Mouse (Mus musculus) MEL (cell line): ENCODE results near the gene Pdcd4. TPM values are rescaled to one million over a fixed set of nuclear protein-coding genes. Genes with fewer than 3 reads are reported as not detected.

Experiments used
- DNase-seq: peaks from one replicate; pipeline ENCODE4 v3.0.0; 2011; ENCODE audit warnings: low read depth, low spot score
- H3K27ac ChIP-seq: 2 replicates; pipeline ENCODE4 v1.5.1; 2012; ENCODE audit warnings: low read depth, mild to moderate bottlenecking, control low read depth, low read length, moderate library complexity; ENCODE audit not compliant: control insufficient read depth
- H3K27me3 ChIP-seq, 2 experiments: fragments of 150-350 bp in 1 of 2; sonication (generic) in 1 of 2; 2 replicates each; pipeline ENCODE4 v1.6.1; 2012; ENCODE audit warnings: low read length in 2 of 2, mild to moderate bottlenecking in 2 of 2, improper control_type of control experiment in 1 of 2, moderate library complexity in 1 of 2; ENCODE audit not compliant: insufficient read depth in 2 of 2, control insufficient read depth in 1 of 2
- H3K36me3 ChIP-seq, 2 experiments: 2 replicates each; pipeline ENCODE4 v1.6.1; 2012 to 2014; ENCODE audit warnings: low read length in 2 of 2, improper control_type of control experiment in 1 of 2, inconsistent platforms in 1 of 2, mild to moderate bottlenecking in 1 of 2; ENCODE audit not compliant: insufficient read depth in 2 of 2, control insufficient read depth in 1 of 2
- H3K4me1 ChIP-seq, 2 experiments: fragments of 150-350 bp in 1 of 2; sonication (generic) in 1 of 2; 2 replicates each; pipeline ENCODE4 v1.6.1; 2012; ENCODE audit warnings: low read length in 2 of 2, improper control_type of control experiment in 1 of 2, mild to moderate bottlenecking in 1 of 2; ENCODE audit not compliant: insufficient read depth in 2 of 2, control insufficient read depth in 1 of 2
- H3K4me3 ChIP-seq, 2 experiments: fragments of 150-350 bp in 1 of 2; sonication (generic) in 1 of 2; 2 replicates each; pipeline ENCODE4 v1.5.1; 2012; ENCODE audit warnings: low read depth in 2 of 2, low read length in 2 of 2, mild to moderate bottlenecking in 2 of 2, moderate library complexity in 2 of 2, control low read depth in 1 of 2, improper control_type of control experiment in 1 of 2; ENCODE audit not compliant: control insufficient read depth in 1 of 2, insufficient read depth in 1 of 2
- H3K79me2 ChIP-seq: 2 replicates; pipeline ENCODE4 v1.6.1; 2012; ENCODE audit warnings: mild to moderate bottlenecking, low read length, moderate library complexity; ENCODE audit not compliant: control insufficient read depth, poor library complexity, insufficient read depth
- H3K9ac ChIP-seq: 2 replicates; pipeline ENCODE4 v1.6.1; 2012; ENCODE audit warnings: low read depth, mild to moderate bottlenecking, control low read depth, low read length, moderate library complexity; ENCODE audit not compliant: control insufficient read depth, poor library complexity, severe bottlenecking
- H3K9me3 ChIP-seq: fragments of 150-350 bp; sonication (generic); replicated peaks from 2 replicates; pipeline ENCODE4 v1.6.1; 2012; ENCODE audit warnings: mild to moderate bottlenecking, low read length, improper control_type of control experiment, moderate library complexity; ENCODE audit not compliant: insufficient read depth
- BHLHE40 ChIP-seq: IDR thresholded peaks from 2 replicates; pipeline ENCODE4 v1.6.1; 2012; ENCODE audit warnings: low read depth, mild to moderate bottlenecking, inconsistent platforms, low read length, improper control_type of control experiment, borderline replicate concordance
- CHD1 ChIP-seq: IDR thresholded peaks from 2 replicates; pipeline ENCODE4 v1.6.1; 2012; ENCODE audit warnings: low read depth, mild to moderate bottlenecking, inconsistent platforms, low read length, improper control_type of control experiment
- CTCF ChIP-seq, 3 experiments: IDR thresholded peaks in 2 of 3; conservative IDR thresholded peaks in 1 of 3; 2 replicates each; pipeline ENCODE4 v1.5.1; 2011 to 2012; ENCODE audit warnings: low read length in 3 of 3, low read depth in 2 of 3, mild to moderate bottlenecking in 2 of 3, improper control_type of control experiment in 1 of 3, inconsistent platforms in 1 of 3, mixed read lengths in 1 of 3, moderate library complexity in 1 of 3; ENCODE audit not compliant: control insufficient read depth in 1 of 3, insufficient read depth in 1 of 3, poor library complexity in 1 of 3, severe bottlenecking in 1 of 3
- EP300 ChIP-seq, 2 experiments: IDR thresholded peaks; 2 replicates each; pipeline ENCODE4 v1.6.1; 2011; ENCODE audit warnings: improper control_type of control experiment in 2 of 2, low read length in 2 of 2, low read depth in 1 of 2, mild to moderate bottlenecking in 1 of 2
- ETS1 ChIP-seq: IDR thresholded peaks from 2 replicates; pipeline ENCODE4 v1.6.1; 2012; ENCODE audit warnings: low read depth, mild to moderate bottlenecking, inconsistent platforms, low read length, improper control_type of control experiment, moderate library complexity
- GABPA ChIP-seq: IDR thresholded peaks from 2 replicates; pipeline ENCODE4 v1.6.1; 2012; ENCODE audit warnings: low read depth, mild to moderate bottlenecking, inconsistent platforms, low read length, improper control_type of control experiment, moderate library complexity
- GATA1 ChIP-seq: IDR thresholded peaks from 2 replicates; pipeline ENCODE4 v1.6.1; 2011; ENCODE audit warnings: low read depth, low read length, improper control_type of control experiment
- JUND ChIP-seq: IDR thresholded peaks from 2 replicates; pipeline ENCODE4 v1.6.1; 2011; ENCODE audit warnings: low read depth, mild to moderate bottlenecking, improper control_type of control experiment, low read length
- MAFK ChIP-seq: IDR thresholded peaks from 2 replicates; pipeline ENCODE4 v1.6.1; 2011; ENCODE audit warnings: low read depth, mild to moderate bottlenecking, low read length, improper control_type of control experiment, borderline replicate concordance
- MAX ChIP-seq: IDR thresholded peaks from 2 replicates; pipeline ENCODE4 v1.6.1; 2011; ENCODE audit warnings: low read length, improper control_type of control experiment
- MXI1 ChIP-seq: IDR thresholded peaks from 2 replicates; pipeline ENCODE4 v1.6.1; 2011; ENCODE audit warnings: mild to moderate bottlenecking, low read depth, low read length, improper control_type of control experiment
- POLR2AphosphoS2 ChIP-seq: IDR thresholded peaks from 2 replicates; pipeline ENCODE4 v1.6.1; 2011; ENCODE audit warnings: low read length, improper control_type of control experiment
- RCOR1 ChIP-seq: IDR thresholded peaks from 2 replicates; pipeline ENCODE4 v1.6.1; 2012; ENCODE audit warnings: low read depth, mild to moderate bottlenecking, inconsistent platforms, low read length, improper control_type of control experiment
- SIN3A ChIP-seq: IDR thresholded peaks from 2 replicates; pipeline ENCODE4 v1.6.1; 2012; ENCODE audit warnings: low read length, improper control_type of control experiment, inconsistent platforms
- SMC3 ChIP-seq: IDR thresholded peaks from 2 replicates; pipeline ENCODE4 v1.6.1; 2011; ENCODE audit warnings: low read depth, low read length, improper control_type of control experiment
- TBP ChIP-seq: IDR thresholded peaks from 2 replicates; pipeline ENCODE4 v1.8.0; 2011; ENCODE audit warnings: low read depth, low read length, improper control_type of control experiment
- TCF12 ChIP-seq: IDR thresholded peaks from 2 replicates; pipeline ENCODE4 v1.6.1; 2014; ENCODE audit warnings: low read depth, mild to moderate bottlenecking, inconsistent platforms, low read length, improper control_type of control experiment, moderate library complexity
- polyA plus RNA-seq, 2 experiments: library from polyadenylated mRNA; stranded (reverse) in 1 of 2; unstranded in 1 of 2; fragments of >175 nt in 1 of 2; fragments of >200 nt in 1 of 2; gene quantifications; 2 replicates each; pipeline versions ENCODE4 v1.2.1 to v1.2.4; 2012; ENCODE audit warnings: low replicate concordance in 2 of 2, low read depth in 1 of 2; ENCODE audit not compliant: insufficient read length in 2 of 2, insufficient read depth in 1 of 2, missing spikeins in 1 of 2
- total RNA-seq: library from RNA; depleted of rRNA; stranded (reverse); fragments of 300-350 nt; gene quantifications from 2 replicates; pipeline ENCODE4 v1.2.3, GENCODE M21; 2012; rRNA removed

The Pdcd4 gene
- total RNA-seq (19.7 and 30.0 TPM in 2 replicates), polyA plus RNA-seq (10 to 100 TPM in 1 of 2 experiments, not detected in 1; 37.6 TPM)

DNA sequence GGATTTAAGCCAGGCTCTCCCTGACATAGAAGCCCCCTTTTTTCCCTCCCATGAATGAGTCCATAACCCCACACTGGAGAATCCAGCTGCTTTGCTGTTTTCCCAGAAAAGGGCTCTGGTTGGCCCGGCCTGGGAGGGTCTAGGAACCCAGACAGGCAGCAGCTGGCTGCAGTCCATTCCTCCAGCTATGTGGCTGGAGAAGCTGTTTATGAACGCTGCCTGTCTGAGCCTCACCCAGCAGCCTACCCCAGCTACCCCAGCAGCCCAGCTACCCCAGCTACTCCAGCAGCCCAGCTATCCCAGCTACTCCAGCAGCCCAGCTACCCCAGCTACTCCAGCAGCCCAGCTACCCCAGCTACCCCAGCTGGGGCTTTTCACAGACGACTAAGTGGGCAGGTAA is at the start of gene Pdcd4:
Gene Pdcd4 (plus strand): TSS at position 171 of the 400 bp plus-strand sequence.
- Histone ChIP-seq H3K9me3 (no peaks in the 10 kb centered on the region), H3K36me3 (peaks cover 0 to 70% of the 10 kb centered on the region in 2 experiments; a peak in 2 of 4 replicates), H3K9ac (peak within 1 kb of the TSS; percentile 49), H3K27ac (peak within 1 kb of the TSS; percentile 82), H3K4me3 (peak within 1 kb of the TSS; percentile 12 to 22), H3K79me2 (no peaks in the 10 kb centered on the region), H3K27me3 (no peaks in the 10 kb centered on the region), H3K4me1 (peaks cover 52 to 69% of the 10 kb centered on the region in 2 experiments)
- peak; percentile 55 for DNase-seq
- TF ChIP-seq TBP (no peak), JUND (no peak)

DNA sequence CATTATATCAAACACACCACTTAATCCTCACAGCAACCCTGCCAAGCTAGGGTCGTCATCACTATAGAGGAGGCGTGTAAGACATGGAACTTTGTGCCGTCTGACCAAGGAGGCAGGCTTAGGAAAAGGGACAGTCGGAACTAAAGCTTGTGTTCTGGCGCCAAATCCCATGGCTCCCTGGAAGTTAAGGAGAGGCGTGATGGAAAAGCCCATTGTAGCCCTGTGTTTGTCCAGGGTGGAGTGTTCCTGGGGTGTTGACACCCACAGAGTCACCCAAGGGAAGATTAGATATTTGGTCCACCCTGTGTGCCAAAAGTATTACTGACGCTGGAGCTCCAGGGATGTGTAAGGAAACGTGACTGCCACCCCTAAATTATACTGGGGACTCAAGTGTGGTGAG is 48.1 kb upstream of the Pdcd4 start:
- H3K9me3 ChIP-seq: no peaks in the 10 kb centered on the region
- H3K27me3 ChIP-seq: no peaks in the 10 kb centered on the region
- DNase-seq: no peak
- H3K4me1 ChIP-seq: peaks cover 3 to 10% of the 10 kb centered on the region in 2 experiments
- peaks cover 3 to 8% of the 10 kb centered on the region in 2 experiments for H3K36me3 ChIP-seq
- no peak for TF ChIP-seq CTCF (IDR thresholded peaks at IDR 0.05 in 2 of 3, conservative IDR thresholded peaks at IDR 0.05 in 1 of 3; ENCODE audit: control insufficient read depth in 1 of 3, insufficient read depth in 1 of 3, low read depth in 2 of 3, low read length in 3 of 3, poor library complexity in 1 of 3, severe bottlenecking in 1 of 3)
- TF ChIP-seq MAX: no peak
- no peak for TF ChIP-seq CHD1
- no peak overlapping the region for H3K4me3 ChIP-seq
- no peaks in the 10 kb centered on the region for H3K79me2 ChIP-seq
- H3K9ac ChIP-seq: no peak overlapping the region
- no peak overlapping the region for H3K27ac ChIP-seq

DNA sequence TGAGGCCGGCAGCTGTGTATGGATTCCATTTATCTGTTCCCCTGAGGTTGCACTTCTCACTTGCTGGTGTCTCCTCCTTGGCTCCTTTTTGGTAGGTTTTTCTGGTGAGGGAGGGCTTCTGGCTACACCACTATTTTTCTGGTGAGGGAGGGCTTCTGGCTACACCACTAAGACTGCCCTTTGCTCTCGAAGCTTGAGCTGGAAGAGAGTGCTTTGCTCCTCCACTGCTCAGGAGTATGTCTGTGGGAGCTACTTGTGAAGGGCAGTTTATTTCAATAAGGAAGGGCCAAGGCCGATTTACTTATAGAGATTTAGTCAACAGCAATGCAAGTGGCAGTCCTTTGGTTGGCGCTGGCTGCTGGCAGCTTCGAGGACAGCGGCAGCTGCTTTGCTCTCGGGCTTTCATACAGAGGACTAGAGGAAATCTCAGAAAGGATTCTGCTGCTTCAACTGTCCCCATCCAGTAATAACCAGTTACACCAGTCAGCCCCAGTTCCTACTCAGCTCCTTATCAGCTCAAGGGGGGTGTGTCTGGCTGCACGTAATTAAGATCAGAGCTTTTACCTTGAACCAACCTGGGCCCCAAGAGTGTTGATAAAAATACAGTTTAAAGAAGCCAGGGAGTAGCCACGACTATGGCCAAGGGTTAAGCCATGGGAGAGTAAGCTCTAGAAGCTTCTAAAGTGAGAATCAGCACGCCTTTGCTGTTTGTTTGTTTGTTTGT is 43.6 kb upstream of the Pdcd4 start:
- no peak overlapping the region for H3K9ac ChIP-seq
- H3K4me3 ChIP-seq: no peak overlapping the region
- peak; percentile 73 for DNase-seq
- TF ChIP-seq TBP: 0 out of 2 replicates have a peak, but pooled peaks have one; percentile 12
- peak; percentile 61 to 65 for TF ChIP-seq EP300 (IDR thresholded peaks at IDR 0.05; ENCODE audit: low read depth in 1 of 2, low read length in 2 of 2)
- peak; percentile 84 for TF ChIP-seq GATA1
- 0 out of 2 replicates have a peak, but pooled peaks have one; percentile 24 for TF ChIP-seq MAX
- TF ChIP-seq CHD1: no peak
- peak; percentile 29; the same call in 1 of the 2 replicates for TF ChIP-seq MAFK
- no peak for TF ChIP-seq POLR2AphosphoS2
- TF ChIP-seq CTCF (IDR thresholded peaks at IDR 0.05 in 2 of 3, conservative IDR thresholded peaks at IDR 0.05 in 1 of 3; ENCODE audit: control insufficient read depth in 1 of 3, insufficient read depth in 1 of 3, low read depth in 2 of 3, low read length in 3 of 3, poor library complexity in 1 of 3, severe bottlenecking in 1 of 3): no peak
- peak; percentile 59; the same call in 1 of the 2 replicates for TF ChIP-seq MXI1
- peak; percentile 61; the same call in 1 of the 2 replicates for TF ChIP-seq SIN3A
- TF ChIP-seq GABPA: no peak
- 0 out of 2 replicates have a peak, but pooled peaks have one; percentile 38 for TF ChIP-seq ETS1
- TF ChIP-seq BHLHE40: no peak
- peak; percentile 30 for TF ChIP-seq SMC3
- 0 out of 2 replicates have a peak, but pooled peaks have one; percentile 49 for TF ChIP-seq TCF12
- peak; percentile 63 for TF ChIP-seq RCOR1
- TF ChIP-seq, all 39 proteins: peak for 11
- Histone ChIP-seq H3K79me2 (no peaks in the 10 kb centered on the region), H3K4me1 (peaks cover 3 to 10% of the 10 kb centered on the region in 2 experiments), H3K36me3 (peaks cover 1 to 6% of the 10 kb centered on the region in 2 experiments), H3K27ac (no peak overlapping the region), H3K9me3 (no peaks in the 10 kb centered on the region), H3K27me3 (no peaks in the 10 kb centered on the region)
